Mouse (Mus musculus): ENCODE measurements at regions not wholly inside any gene's neighbourhood (a gene's known extent, or its start where the extent isn't known, plus 50 kb on each side); places are given as distances from the start of the nearest gene placed in this dataset.

DNA sequence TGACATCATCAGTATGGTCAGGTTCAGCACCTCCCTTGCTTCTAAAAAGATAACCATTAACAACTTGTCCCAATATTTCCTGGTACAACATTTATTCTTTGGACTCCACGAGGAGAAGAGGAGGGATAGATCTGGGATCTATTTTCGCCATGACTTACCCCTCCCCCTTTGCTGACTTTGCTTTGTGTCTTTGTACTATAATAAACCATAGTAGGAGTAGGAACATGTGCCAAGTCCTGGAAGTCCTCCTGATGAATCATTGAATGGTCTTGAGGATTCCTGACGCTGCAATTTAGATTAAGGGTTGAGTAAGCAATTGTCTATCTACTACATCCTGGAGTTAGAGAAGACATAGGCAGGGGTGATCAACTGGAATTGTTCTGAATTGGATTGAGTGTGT, 71.2 kb downstream of the Rbm11 start:
- DNase-seq (ENCODE audit: extremely low spot score), result no peak

DNA sequence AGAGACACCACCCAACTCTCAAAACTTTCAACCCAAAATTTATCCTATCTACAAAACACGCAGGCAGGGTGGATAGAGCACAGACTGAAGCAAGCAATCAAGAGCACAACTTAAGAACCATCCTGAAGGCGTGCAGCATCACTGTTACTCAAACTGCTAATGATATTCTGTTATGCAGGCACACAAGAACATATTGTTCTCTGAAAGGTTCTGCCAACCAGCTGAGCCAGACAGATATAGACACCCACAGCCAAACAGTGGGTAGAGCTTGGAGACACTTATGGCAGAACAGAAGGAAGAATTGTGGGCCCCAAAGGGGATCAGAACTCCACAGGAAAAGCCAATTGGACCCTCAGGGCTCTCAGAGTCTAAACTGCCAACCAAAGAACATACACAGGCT, 74.9 kb downstream of the Rbm11 start:
- no peak for DNase-seq (ENCODE audit: extremely low spot score)

DNA sequence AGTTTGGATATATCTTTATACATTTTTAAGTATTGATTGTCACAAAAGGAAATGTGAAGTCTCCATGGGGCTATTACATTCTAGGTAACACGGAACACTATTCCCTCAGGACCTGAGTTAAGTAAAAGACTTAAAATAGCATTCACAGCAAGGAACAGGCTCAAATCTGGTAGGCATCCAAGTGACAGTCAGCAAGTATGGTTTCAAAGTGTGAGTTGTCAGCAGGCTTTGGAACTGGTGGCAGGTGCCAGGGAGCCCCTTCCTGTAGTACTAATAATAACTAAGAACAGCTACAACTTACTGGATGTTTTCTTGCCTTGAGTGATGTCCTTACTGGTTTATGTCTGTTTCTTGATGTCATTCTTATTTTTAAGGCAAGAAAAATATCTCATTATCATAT, 79.5 kb downstream of the Rbm11 start:
- DNase-seq (ENCODE audit: extremely low spot score), result no peak

DNA sequence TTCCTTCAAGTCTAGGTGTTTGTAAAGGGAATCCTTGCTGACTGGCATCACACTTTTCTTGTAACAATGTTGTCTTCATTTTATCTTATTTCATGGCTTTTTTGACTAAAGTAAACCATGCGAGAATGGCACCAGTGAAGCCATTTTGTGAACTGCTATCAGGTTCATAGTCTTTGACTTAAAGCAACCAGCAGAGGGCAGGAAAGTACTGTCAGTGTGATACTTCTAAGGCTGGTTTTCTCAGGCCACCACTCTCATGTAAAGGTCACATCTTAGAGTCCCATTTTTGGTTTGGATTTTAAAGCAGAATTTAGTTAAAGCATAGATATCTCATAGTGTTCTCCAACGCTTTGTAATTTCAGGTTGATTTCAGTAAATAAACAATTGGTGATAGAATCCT, 83.2 kb downstream of the Rbm11 start:
- peak; percentile 36 for DNase-seq (ENCODE audit: extremely low spot score)

DNA sequence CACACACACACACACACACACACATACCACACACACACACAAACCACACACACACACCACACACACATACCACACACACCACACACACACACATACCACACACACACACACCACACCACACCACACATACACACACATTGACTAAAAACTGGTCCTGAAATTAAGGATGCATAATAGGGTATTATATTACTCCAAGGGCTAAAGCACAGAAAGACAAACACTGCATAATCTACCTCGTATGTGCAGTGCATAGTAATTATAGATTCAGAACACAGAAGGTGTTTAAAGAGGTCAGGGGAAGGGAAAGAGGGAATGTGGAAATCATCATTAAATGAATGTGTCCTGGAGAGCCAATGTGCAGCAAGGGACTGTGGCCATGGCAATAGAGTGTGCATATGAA, 84.5 kb downstream of the Rbm11 start:
- no peak for DNase-seq (ENCODE audit: extremely low spot score)

Data from embryo, embryonic 9.5 days (tissue).